Mouse (Mus musculus) kidney, postnatal 0 days (tissue): ENCODE measurements at regions not wholly inside any gene's neighbourhood (a gene's known extent, or its start where the extent isn't known, plus 50 kb on each side); places are given as distances from the start of the nearest gene placed in this dataset.

Source experiments
- ATAC-seq: fragments of 200-750 bp; cut with Nextera tagmentation; replicated peaks from 2 replicates; pipeline ENCODE4 v1.8.0; 2017; ENCODE audit warnings: low read depth, moderate number of reproducible peaks, moderate TSS enrichment, moderate library complexity; ENCODE audit not compliant: low FRiP score
- DNase-seq: peaks from one replicate; pipeline ENCODE4 v3.0.0-alpha.2; 2016; ENCODE audit warnings: low spot score
- H3K27ac ChIP-seq: fragments of 300-500 bp; sonication (generic); 2 replicates; pipeline ENCODE4 v1.5.1; 2014; ENCODE audit warnings: mild to moderate bottlenecking
- H3K27me3 ChIP-seq: fragments of 300-500 bp; sonication (generic); 2 replicates; pipeline ENCODE4 v1.6.1; 2014; ENCODE audit warnings: low read length, mixed read lengths; ENCODE audit not compliant: insufficient read depth
- H3K36me3 ChIP-seq: fragments of 300-500 bp; sonication (generic); 2 replicates; pipeline ENCODE4 v1.6.1; 2014; ENCODE audit warnings: low read length, mixed read lengths; ENCODE audit not compliant: insufficient read depth
- H3K4me1 ChIP-seq: fragments of 300-500 bp; sonication (generic); replicated peaks from 2 replicates; pipeline ENCODE4 v1.6.1; 2014; ENCODE audit warnings: antibody characterized with exemption, low read length, mixed read lengths; ENCODE audit not compliant: insufficient read depth
- H3K4me2 ChIP-seq: fragments of 300-500 bp; sonication (generic); 2 replicates; pipeline ENCODE4 v1.6.1; 2014; ENCODE audit warnings: mild to moderate bottlenecking, low read length, moderate library complexity, mixed read lengths
- H3K4me3 ChIP-seq: fragments of 300-500 bp; sonication (generic); replicated peaks from 2 replicates; pipeline ENCODE4 v1.5.1; 2014; ENCODE audit warnings: low read depth, low read length
- H3K9ac ChIP-seq: fragments of 300-500 bp; sonication (generic); 2 replicates; pipeline ENCODE4 v1.6.1; 2014; ENCODE audit warnings: low read depth, low read length
- H3K9me3 ChIP-seq: fragments of 300-500 bp; sonication (generic); replicated peaks from 2 replicates; pipeline ENCODE4 v1.6.1; 2016; ENCODE audit warnings: low read length, inconsistent platforms, mixed read lengths
- CTCF ChIP-seq: IDR thresholded peaks from 2 replicates; pipeline ENCODE4 v1.5.1; 2016; ENCODE audit warnings: antibody characterized with exemption, low read depth, mild to moderate bottlenecking, moderate library complexity
- WGBS: fragments of 180-500 bp; shearing (Covaris S2); extraction: QIAGEN DNeasy Blood & Tissue Kit; methylation state at CpG from one replicate; pipeline ENCODE4 v1.1.7; 2014; 5-methylcytosine and 5-hydroxymethylcytosine counted together

DNA sequence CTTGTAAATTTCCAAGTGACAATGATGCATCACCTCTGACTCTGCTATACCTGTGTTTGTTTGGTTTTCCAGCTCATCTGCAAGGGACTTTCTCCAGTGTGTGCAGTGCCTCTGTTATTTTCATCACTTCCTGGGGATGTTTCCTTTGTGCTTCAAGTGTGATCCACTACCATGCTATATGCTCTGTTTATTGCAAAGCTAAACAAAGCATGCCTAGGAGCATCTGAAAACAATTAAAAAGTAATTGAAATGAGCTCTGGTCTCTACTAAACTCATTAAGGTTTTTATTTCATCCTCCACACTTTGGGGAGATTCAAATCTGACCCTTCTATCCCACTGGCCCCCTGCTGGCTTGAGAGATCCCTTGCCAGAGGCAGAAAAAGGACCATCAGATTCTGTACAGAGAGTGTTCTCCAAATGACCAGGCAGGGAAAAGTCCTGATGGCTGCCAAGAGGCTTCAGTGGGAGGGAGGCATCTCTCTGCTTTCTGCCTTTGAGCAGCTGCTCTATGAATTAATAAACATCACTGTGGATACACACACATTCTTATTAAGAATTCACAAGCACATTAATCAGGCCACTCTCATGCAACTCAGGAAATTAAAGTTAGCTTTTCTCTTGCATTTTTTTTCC, 57.0 kb downstream of the Amd2 start:
- no peak for ATAC-seq
- peak; percentile 23; the same call in 1 of the 2 replicates for TF ChIP-seq CTCF
- Histone ChIP-seq H3K4me2 (no peak overlapping the region), H3K4me3 (no peak overlapping the region), H3K36me3 (no peaks in the 10 kb centered on the region), H3K27me3 (no peaks in the 10 kb centered on the region), H3K9ac (no peak overlapping the region), H3K9me3 (no peaks in the 10 kb centered on the region), H3K27ac (no peak overlapping the region), H3K4me1 (no peaks in the 10 kb centered on the region)
- peak; percentile 65 for DNase-seq

DNA sequence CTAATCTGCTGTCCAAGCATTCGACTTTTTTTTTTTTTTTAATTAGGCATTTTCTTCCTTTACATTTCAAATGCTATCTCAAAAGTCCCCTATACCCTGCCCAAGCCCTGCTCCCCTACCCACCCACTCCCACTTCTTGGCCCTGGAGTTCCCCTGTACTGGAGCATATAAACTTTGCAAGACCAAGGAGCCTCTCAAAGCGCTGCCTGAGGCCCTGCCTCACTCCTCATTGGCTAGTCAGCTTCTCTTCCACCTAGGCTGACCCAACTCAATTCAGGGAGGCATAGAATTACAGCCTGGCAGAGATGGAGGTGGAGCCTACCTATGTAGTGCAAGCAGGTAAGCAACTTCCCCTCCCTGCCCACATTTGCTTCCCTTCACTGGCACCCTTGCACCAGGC, 61.8 kb downstream of the Amd2 start:
- WGBS = 43% methylated on average over 2 of the region's 2 CpGs
- Histone ChIP-seq H3K27me3 (no peaks in the 10 kb centered on the region), H3K9ac (no peak overlapping the region), H3K4me3 (no peak overlapping the region), H3K4me1 (no peaks in the 10 kb centered on the region), H3K9me3 (no peaks in the 10 kb centered on the region), H3K27ac (no peak overlapping the region), H3K4me2 (no peak overlapping the region), H3K36me3 (no peaks in the 10 kb centered on the region)
- ATAC-seq = no peak
- DNase-seq = no peak
- TF ChIP-seq CTCF = no peak

DNA sequence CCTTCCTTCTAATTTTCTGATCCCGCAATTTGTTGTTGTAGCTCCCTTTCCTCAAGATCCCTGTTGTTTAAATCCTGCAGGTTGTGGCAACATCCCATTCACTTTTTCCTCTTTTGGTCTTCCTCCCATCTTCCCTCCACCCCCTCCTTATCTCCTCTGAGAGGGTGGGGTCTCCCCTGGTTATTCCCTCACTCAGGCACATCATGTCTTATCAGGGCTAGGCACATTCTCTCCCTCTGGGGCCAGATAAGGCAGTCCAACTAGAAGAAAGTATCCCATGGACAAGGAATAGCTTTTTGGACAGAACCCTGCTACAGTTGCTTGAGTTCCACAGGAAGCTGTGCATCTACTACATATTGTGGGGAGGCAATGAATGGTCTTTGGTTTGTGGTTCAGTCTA, 90.8 kb downstream of the Amd2 start:
- Histone ChIP-seq H3K4me1 (no peaks in the 10 kb centered on the region), H3K36me3 (no peaks in the 10 kb centered on the region), H3K9me3 (no peaks in the 10 kb centered on the region), H3K4me3 (no peak overlapping the region), H3K27ac (no peak overlapping the region), H3K9ac (no peak overlapping the region), H3K4me2 (no peak overlapping the region), H3K27me3 (no peaks in the 10 kb centered on the region)
- no peak for TF ChIP-seq CTCF
- DNase-seq = no peak
- WGBS = 92% methylated on average over 1 of the region's 1 CpGs
- no peak for ATAC-seq

DNA sequence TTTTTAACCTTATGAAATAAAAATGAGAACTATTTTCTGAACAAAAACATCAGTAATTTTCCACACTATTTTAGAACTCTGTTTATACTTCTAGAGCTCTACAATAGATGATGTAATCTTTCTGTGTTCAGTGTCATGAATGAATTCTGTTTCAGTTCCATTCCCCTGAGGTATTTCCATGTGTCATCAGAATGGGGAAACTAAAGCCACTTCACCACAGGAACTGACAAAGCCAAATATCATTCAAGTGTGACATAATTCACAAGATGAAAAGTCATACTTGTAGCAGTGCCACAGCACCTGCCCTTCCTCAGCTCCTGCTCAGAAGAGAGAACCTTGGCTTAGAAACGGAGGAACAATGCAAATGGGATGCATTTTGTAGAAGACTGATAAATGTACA, 125.4 kb downstream of the Amd2 start:
- TF ChIP-seq CTCF = no peak
- Histone ChIP-seq H3K9ac (no peak overlapping the region), H3K27ac (no peak overlapping the region), H3K4me2 (no peak overlapping the region), H3K9me3 (no peaks in the 10 kb centered on the region), H3K27me3 (no peaks in the 10 kb centered on the region), H3K36me3 (no peaks in the 10 kb centered on the region), H3K4me1 (no peaks in the 10 kb centered on the region), H3K4me3 (no peak overlapping the region)
- 76% methylated on average over 1 of the region's 1 CpGs for WGBS
- no peak for ATAC-seq
- no peak for DNase-seq
